Mouse (Mus musculus) c-Kit-positive CD71-negative TER-119-negative erythroid progenitor cells, embryonic 14.5 days (primary cell): Measurements from ENCODE around the gene Ubald1.

Experiments used
- DNase-seq: peaks from one replicate; pipeline ENCODE4 v3.0.0-alpha.2; 2013; ENCODE audit warnings: low read depth

The Ubald1 gene

DNA sequence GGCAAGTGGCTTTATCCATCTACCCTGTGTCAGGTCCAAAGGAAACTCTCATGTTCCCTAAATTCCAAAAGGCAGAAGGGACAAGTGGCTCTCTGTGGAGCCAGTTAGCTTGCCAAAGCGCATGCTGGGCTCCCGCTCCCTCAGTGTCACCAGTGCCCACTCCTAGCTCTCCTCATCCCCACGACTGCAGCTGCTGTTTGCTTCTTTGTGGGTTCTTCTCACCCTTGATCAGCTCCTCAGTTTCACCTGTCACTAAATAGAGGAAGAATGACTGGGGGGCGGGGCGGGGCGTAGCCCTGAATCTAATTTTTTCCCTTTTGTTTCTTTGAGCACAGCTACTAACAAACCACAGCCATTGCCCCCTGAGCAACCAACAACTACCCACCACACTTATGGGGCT is 18.8 kb upstream of the Ubald1 start:
- DNase-seq, result no peak

DNA sequence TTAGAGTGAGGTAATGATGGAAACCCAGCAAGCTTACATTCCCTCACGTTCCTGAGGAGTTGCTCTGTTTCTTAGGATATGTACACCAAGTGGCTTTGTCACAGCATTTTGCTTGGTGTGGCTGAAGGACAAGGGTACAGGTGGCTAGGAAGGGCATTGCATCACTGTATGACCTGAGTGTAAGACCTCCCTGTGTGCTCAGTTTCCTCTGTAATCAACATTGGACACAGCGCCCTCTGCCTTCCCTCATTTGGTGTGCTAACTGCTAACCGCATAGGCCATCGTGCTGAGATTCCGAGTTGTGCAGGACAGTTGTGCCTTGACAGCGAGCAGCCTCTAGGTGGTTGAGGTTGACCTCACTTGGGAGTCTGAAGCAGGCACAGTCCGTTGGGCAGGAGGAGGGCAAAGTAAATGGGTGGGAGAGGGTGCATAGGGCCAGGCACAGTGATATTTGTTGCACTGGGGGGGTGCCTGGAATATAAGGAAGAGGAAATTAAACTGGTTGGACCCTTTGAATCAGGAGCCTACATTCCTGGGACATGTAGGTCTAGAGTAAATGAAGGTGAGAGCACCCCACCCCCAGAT is 17.1 kb upstream of the Ubald1 start:
- DNase-seq, result no peak

DNA sequence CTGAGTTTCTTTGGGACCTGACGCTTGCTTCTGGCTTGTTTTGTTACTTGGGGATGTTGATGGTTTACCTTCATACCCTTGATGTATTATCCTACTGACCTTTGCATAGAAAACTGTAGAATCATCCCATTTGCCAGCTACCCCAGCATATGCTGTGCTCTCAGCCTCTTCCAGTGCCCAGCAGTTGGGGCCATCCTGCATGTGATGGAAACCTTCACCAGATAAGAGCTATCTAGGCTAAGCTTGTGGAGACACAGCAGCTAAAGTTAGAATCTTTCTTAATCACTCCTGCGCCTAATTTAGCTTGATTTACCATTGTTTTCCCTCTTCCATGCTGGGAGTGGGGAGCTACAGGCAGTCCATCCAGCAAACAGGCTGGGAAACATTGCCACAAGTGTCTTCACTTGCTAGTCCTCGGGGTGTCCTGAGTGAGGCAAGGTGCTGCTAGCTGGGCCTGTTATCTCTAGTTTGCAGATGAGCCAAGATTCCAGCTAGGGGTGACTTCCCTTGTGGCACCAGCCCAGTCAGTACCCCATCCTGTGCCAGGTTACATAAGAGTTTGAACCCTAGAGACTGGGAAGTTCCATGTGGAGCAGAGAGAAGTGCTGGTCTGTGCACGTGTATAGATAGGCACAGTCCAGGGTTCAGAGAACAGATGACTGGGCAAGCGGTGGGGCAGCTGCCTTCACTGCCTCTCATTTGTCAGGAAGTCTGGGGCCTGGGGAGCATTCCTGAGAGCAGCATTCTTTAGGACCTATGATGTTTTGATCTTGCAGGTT is 16.3 kb upstream of the Ubald1 start:
- no peak for DNase-seq

DNA sequence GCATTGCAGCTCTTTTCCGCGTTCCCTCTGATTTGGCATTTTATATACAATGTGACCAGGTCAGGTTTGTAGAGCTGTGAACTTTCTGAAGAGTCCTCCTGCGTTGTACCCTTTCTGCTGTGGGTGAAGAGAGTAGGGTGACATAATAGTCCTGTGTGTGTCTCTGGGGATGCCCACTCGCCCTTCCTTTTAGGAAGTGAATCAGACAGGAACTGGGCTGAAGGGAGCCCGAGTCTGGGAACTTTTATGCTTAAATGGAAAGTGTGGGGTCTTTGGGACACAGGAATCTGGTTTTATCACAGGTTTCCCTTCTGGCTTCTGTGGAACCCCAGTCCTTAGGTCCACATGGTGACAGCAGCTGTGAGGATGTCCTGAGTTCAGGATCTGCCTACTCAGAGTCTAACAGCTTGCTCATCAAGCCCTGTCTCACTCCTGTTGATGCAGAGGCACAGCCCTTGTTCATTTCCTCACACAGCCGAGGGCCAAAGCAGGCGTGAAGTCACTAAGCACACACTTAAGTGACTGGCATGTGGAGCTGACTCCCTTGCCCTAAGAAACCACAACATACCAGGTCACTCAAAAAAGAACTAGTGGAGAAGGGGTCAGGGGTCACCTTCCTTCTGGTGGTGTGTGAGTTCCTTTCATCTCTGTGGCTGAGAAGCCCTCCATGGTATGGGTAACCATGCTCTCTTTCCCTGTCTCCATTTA is 14.2 kb upstream of the Ubald1 start:
- DNase-seq, result no peak

DNA sequence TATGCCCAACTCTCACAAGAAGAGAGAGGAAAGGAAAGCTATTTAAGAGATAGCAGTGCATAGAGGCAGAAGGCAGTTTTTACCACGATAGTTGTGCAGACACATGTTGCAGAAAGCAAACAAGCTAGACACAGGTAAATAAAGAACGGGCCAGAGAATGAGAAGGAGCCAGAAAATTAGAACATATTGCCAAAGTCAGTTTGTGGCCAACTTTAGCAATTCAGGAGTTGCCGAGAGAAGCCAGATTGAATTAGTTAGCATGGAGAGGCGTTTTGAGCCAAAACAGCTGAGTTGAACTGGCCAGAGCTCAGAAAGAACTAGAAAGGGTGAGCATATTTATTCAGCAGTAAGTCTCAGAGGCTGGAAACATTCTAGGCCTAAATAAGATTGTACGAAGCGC is 12.1 kb upstream of the Ubald1 start:
- no peak for DNase-seq

DNA sequence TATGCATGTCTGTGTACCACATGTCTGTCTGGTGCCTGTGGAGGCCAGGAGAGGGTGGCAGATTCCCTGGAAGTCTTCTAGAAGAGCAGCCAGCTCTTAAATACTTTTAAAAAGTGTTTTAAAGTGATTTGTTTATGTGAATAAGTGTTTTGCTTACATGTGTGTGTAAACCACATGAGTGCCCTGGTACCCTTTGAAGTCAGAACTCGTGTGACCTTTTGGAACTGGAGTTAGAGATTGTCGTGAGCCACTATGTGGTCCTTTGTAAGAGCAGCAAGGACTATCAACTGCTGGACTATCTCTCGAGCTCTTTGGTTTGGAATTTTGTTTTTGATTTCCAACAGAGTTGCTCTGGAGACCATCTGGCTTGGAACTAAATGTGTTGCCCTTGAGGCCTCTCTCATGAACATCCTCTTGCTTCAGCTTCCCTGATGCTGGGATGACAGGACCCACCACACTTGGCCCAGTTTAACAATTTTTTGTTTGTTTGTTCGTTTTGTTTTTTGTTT is 10.1 kb upstream of the Ubald1 start:
- DNase-seq, result no peak

DNA sequence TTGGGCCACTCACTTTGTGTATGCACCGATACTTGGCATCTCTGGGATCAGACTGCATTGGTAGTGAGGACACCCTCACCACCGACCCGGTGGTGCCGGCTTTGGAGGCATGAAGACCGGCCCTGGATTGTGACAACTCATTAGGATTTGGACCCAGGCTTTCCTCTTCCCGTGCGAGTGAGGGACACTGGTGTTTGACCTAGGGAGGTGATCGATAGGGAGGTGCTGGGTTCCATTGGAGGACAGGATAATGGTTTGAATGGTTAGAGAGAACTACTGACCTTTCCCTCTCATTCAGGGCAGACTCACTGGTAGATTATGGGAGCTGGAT is 6.5 kb upstream of the Ubald1 start:
- no peak for DNase-seq

DNA sequence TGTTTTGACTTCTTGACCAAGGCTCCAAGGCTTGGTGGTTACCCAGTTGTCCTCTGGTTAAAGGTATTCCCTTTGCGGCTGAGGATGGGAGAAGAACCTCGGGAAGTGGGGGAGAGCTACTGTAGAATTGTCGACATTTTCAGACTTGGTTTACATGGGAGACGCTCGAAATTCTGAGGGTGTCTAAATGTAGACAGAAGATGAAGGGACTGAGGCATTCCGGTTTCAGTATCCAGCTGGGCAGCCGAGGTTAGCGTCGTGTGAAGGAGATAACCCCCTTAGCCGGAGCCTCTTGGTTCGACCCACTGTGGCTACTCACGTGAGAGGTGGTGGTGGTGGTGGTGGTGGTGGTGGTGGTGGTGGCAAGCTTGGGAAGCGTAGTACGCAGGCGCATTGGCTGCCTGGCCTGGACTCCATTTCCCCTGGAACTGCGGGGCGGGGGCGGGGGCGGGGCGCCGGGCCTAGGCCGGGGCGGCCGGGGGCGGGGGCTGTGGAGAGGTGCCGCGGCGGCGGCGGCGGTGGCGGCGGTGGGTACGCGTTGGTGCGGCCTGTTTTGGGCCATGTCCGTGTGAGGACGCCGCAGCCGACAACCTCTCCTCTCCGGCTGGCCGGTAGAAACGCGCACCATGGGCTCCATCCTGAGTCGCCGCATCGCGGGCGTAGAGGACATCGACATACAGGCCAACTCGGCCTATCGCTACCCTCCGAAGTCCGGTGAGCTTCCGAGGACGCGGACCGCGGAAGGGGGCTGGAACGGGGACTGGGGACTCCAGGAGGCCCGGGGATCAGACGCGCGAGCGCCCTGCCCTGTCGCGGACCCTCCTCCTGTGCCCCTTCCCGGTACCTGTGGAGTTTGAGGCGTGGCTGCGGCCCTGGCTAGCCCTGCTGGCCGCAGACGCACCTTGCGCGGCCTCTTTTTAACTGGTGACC is 5.9 kb upstream of the Ubald1 start, which contains the start of gene Mgrn1:
Gene Mgrn1 (plus strand): TSS at position 490 of the 930 bp plus-strand sequence.
- peak; percentile 77 for DNase-seq

DNA sequence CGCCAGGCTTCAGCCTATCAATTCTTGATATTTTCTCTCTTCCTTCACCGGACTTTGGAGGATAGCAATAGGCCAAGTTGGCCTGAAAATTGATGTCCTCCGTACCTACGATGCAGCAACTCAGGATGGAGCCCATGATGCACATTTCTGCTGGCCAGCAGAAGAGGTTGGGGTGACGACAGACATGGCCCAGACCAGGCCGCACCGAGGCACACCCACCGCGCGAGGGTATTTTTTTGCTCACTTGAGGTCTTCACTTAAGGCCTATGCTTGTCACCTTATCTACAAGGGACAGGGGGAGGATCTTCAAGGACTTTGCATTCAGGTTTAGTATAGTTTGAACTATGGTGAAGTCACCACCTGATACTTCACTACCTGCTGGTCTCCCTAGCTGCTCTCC is 4.8 kb upstream of the Ubald1 start:
- DNase-seq, result no peak

DNA sequence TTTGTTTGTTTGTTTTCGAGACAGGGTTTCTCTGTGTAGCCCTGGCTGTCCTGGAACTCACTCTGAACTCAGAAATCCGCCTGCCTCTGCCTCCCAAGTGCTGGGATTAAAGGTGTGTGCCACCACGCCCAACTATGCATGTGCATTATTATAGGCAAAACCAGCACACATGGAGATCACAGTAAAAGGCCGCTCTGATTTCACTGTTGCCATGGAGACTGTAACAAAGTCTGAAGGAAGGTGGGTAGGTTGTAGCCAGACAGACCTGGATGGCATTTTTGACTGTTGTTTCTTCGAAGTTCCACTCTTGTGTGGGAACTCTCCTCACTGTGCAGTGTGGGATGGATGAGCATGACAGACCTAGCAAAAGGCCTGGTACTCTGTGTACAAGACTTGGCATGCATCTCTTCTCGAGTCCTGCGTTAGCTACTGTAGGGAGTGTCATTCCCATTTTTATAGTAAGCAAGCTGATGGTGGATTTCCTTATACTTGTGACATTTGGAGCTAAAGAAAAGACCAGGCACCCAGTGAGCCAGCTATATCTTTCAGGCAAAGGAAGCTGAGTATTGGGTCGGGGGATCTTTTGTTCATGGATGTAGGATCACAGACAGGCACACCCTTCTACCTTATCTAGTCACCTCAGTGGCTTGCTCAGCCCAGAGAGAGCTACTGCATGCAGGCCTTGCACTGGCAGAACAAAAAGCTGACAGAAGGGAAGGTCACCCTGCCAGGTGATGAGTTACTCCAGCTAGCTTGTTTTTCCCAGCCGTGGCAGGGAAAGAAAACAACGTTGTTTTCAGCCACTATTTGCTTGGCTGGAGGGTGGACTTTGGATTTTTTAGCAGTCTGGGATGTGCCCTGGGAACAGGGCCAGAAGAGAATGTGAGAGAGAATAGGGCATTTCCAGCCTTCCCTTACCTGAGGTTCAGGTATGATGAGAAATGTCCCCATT is 1.6 kb upstream of the Ubald1 start:
- no peak for DNase-seq

DNA sequence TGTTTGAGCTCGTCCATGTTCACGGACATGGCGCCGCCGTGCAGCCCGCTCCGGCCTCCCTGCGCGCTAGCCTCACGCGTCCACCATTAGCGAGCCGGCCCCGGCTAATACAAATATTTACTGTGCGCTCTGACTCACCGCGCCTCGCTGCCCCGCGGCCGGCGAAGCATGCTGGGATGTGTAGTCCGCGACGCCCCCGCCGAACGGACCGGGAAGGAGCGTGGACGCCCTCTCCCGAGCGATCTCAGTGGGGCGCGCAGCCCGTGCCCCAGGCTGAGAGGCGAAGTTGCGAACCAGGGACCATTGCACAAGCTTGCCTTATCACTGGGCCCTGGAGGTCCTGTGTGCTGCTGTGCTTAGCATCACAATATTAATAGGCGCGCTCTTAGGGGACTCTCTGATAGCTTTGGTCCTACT is 399 bp downstream of the Ubald1 start:
- peak; percentile 74 for DNase-seq

DNA sequence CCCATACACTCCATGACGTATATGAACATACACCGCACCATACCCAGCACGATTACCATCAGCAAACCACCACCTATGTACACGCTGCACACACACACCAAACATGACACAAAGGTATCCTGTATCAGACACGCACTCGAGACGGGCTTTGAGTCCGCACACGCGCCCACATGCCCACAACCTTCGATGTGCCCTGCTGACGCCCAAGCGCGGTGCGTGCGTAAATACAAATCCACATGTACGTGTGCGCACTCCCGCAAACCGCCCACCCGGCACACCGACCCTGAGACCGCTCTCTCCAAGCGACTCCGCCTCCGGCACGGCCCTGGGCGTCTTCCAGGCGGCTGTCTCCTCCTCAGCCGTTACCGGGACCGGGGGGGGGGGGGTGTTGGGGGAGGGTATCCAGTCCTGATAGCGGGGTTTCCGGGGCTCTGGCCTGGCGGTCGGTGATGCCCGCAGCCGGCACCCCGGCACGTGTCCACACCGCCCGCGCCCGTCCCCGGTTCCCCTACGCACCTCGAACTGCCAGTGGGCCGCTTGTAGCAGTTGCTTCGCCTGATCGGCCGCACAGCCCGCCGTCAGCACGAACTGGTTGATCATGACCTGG is 911 bp downstream of the Ubald1 start:
- no peak for DNase-seq

DNA sequence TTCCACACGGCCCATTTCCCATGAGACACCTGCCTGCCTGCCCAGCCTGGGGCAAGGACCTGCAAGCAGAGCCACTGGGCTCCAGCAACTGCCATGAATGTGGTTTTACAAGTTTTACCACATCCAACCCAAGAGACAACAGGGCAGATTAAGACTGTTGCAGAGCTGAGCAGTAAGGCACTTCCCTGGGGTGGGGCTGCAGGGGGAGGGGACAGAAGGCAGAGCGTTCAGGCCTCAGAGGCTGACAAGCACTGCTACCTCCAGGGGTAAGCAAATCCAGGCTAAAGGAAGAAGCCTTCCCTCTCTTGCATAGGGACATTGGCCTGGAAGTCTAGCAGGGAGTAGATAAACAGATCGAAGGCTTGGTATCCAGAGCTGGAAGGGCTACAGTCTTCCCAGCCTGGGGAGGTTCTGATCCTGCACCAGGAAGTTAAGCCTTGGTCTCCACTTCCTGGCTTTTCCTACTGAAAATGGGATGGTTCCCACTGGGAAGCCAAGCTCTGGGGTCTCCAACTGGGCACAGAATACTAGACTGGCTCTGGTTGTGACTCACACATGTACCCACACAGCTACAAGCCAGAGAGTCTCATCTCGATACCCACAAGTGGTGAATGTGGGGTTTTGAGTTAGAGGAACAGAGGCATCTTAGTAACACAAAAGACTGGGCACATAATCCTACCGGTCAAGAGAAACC is 1.8 kb downstream of the Ubald1 start:
- no peak for DNase-seq

DNA sequence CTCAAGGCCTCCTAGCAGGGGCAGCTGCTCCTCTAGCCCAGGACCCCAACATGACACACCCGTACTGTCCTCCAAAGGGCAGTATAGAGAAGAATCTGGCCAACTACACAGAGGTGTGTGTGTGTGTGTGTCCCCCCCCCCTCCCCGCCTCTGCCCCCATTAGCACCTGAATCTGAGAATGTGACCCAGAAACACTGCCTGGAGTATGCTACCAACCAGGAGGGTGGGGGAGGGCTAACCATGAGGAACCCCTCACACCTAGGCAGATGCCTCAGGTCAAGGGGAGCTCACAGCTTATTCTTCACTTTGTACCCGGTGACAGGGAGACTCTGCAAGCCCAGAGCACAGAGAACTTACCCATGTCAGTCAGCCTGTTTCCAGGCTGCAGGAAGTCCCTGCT is 2.4 kb downstream of the Ubald1 start:
- no peak for DNase-seq

DNA sequence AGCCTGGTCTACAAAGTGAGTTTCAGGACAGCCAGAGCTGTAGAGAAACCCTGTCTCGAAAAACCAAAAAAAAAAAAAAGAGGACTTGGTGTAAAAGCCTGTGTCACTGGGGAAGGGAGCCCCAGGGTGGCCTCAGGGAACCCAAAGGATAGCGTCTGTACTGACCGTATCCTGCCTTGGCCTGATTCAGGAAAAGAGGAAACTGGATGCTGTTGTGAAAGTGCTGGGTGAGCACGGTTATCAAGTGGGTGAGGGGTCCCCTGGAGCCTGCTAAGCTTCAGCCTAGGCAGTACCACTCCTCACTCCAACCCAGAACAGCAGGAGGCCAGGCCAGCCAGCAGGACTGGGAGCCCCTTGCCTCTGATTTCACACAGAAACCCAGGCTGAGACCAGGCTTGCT is 2.9 kb downstream of the Ubald1 start:
- no peak for DNase-seq

DNA sequence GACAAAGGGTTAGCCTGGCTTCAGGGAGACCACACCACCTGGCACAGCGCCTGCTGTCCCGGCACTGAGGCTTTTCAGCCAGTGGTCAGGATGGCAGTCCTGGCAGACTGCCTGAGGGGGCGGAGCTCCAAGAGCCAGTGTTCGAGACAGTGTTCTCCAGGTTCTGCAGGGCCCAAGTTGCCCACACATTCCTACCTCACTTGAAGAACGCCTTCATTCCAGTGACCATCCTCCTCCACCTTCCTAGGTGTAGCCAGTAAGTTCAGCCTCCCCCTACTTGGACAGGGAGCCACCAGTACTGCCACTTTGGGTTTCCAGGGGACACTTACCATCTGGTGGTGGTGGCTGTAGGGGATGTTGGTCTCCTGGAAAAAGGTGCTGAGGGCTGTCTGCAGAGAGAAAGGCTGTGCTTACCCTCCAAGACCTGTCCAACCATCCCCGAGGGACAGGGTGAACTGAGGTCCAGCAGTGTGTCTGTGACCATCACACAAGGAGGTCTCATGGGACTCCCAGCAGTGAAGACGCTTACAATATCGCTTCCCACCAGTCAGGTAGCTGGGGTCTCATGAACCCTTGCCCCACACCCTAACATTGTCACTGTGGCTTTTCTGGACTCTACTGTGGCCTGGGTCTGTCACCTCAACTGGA is 4.0 kb downstream of the Ubald1 start:
- no peak for DNase-seq

DNA sequence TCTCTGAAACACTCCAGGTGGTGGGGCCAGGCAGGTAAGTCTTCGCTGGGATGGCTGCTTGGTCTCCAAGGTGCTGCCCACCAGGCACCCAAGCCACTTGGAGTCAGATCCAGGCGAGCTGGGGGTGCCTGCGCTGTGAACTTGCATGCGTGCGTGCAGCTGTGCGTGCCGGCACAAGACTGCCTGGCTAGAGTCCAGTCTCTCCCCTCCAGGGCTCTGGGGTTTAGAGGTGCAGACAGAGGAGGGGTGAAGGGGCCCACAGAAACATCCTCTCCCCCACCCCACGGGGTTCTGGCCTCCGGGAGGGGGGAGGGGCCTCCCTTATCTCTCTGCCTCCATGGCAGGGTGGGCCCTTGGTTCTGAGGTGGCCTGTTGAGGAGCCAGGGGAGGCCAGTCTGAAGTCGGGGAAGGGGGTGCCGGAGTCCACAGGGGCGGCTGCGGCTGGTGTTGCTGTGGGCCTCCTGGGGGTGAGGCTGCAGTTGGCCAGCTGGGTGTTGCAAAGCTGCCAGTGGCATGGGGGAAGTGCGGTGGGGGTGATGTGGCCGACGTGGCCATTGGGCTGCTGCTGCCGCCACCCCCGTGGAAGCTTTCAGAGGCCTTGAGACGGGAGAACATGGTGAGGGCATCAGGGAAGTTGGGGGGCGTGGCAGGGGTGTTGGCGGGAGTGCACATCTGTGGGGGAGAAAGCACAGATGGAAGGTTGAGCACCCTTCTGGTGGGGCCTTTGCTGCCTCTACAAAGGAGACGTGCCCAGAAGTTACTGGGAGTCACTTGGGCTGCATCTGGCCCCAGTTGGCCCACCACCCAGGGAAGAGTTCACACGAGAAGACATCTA is 4.7 kb downstream of the Ubald1 start:
- no peak for DNase-seq

DNA sequence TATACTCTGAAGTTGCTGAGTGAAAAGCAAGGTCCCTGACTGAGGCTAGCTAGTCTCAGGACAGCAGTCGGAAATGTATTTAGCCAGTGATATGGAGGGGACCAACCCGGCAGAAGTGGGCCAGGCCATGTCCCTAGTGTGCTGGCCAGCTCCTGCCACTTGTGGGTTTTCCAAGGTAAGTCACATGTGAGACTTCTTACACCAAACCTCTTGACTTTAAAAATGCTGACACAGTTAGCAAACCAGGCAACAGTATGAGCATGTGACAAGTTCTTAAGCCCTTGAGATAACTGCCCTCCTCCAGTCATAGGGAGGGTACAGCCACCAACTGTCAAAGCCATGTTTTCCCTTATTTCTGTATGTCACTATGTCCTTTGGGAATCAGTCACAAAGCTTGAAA is 8.2 kb downstream of the Ubald1 start:
- no peak for DNase-seq
